Mouse (Mus musculus) heart, adult 2 months (tissue): ENCODE data around the gene Prrt2. TPM values are rescaled to one million over a fixed set of nuclear protein-coding genes. Genes with fewer than 3 reads are reported as not detected.
A peak's percentile ranks its signal among the peaks of the same experiment; 100 is the strongest.

Source experiments
- DNase-seq, 2 experiments: peaks; one replicate each; pipeline ENCODE4 v3.0.0; 2021
- H3K27ac ChIP-seq: fragments of 200-600 bp; 2 replicates; pipeline ENCODE4 v1.8.1; 2022
- H3K27me3 ChIP-seq: fragments of 200-500 bp; 2 replicates; pipeline ENCODE4 v1.6.1; 2012; ENCODE audit warnings: mild to moderate bottlenecking, low read length, inconsistent platforms, mixed read lengths; ENCODE audit not compliant: control insufficient read depth, insufficient read depth
- H3K36me3 ChIP-seq: fragments of 200-500 bp; 2 replicates; pipeline ENCODE4 v1.6.1; 2012; ENCODE audit warnings: low read length, inconsistent platforms; ENCODE audit not compliant: control insufficient read depth, insufficient read depth
- H3K4me1 ChIP-seq: fragments of 200-500 bp; 2 replicates; pipeline ENCODE4 v1.6.1; 2011; ENCODE audit warnings: low read length; ENCODE audit not compliant: control insufficient read depth, insufficient read depth
- H3K4me3 ChIP-seq: fragments of 200-600 bp; 2 replicates; pipeline ENCODE4 v1.8.1; 2022
- H3K79me2 ChIP-seq: fragments of 200-500 bp; replicated peaks from 2 replicates; pipeline ENCODE4 v1.6.1; 2012; ENCODE audit warnings: mild to moderate bottlenecking, inconsistent platforms, low read length, moderate library complexity, mixed read lengths; ENCODE audit not compliant: control insufficient read depth, insufficient read depth
- H3K9ac ChIP-seq: fragments of 200-500 bp; 2 replicates; pipeline ENCODE4 v1.6.1; 2012; ENCODE audit warnings: low read depth, mild to moderate bottlenecking, control low read depth, inconsistent platforms, low read length, mixed read lengths
- CTCF ChIP-seq: fragments of 200-600 bp; IDR thresholded peaks from 2 replicates; pipeline ENCODE4 v1.8.1; 2022; ENCODE audit warnings: antibody characterized with exemption, mild to moderate bottlenecking, moderate library complexity
- EP300 ChIP-seq: fragments of 200-500 bp; IDR thresholded peaks from 2 replicates; pipeline ENCODE4 v1.6.1; 2011; ENCODE audit warnings: low read depth, low read length, control low read depth; ENCODE audit not compliant: insufficient read depth
- POLR2A ChIP-seq: fragments of 200-500 bp; IDR thresholded peaks from 2 replicates; pipeline ENCODE4 v1.6.1; 2011; ENCODE audit warnings: mild to moderate bottlenecking, low read depth, low read length, control low read depth; ENCODE audit not compliant: insufficient read depth
- WGBS: fragments of 180-500 bp; shearing (Covaris S2); methylation state at CpG from one replicate; pipeline ENCODE4 v1.1.7; 2018; 5-methylcytosine and 5-hydroxymethylcytosine counted together
- intact Hi-C: fragments of 180-260 bp; cut with DNase I; formaldehyde crosslinking; loops from one replicate; pipeline ENCODE4 v1.15.1; 2025
- microRNA-seq, 2 experiments: library from miRNA; unstranded; fragments of <30 nt; microRNA quantifications; one replicate each; pipeline ENCODE4 v1.2.0; 2021
- polyA plus RNA-seq: library from polyadenylated mRNA; depleted of rRNA; stranded (reverse); fragments of >200 nt; gene quantifications from 2 replicates; pipeline ENCODE4 v1.2.3, GENCODE M21; 2012; rRNA removed
- total RNA-seq, 2 experiments: library from RNA; stranded (reverse); gene quantifications; 2 replicates each; pipeline ENCODE4 v1.2.3; 2021

The Prrt2 gene
- total and polyA plus RNA-seq, 3 experiments: 0.63 to 5.7 (median 0.77) TPM

GRCm38 (mm10) chr7:126975950-126976866 lies 44.8 kb downstream of the Prrt2 start, which contains the start of gene Cdiptos:
Cdiptos (minus strand) TSS chr7:126976098.
- Histone ChIP-seq H3K4me1 (peaks cover 10% of the 10 kb centered on the region), H3K4me3 (peak within 1 kb of the TSS; percentile 100), H3K36me3 (peaks cover 3% of the 10 kb centered on the region; the same call in 1 of the 2 replicates), H3K79me2 (peaks cover 3% of the 10 kb centered on the region; the same call in 1 of the 2 replicates), H3K27ac (peak within 1 kb of the TSS; percentile 100), H3K9ac (peak within 1 kb of the TSS; percentile 91), H3K27me3 (no peaks in the 10 kb centered on the region)
- peak; percentile 40; the same call in 1 of the 2 replicates for TF ChIP-seq POLR2A
- TF ChIP-seq EP300: peak; percentile 84; the same call in 1 of the 2 replicates
- TF ChIP-seq CTCF: peak; percentile 99; the same call in 1 of the 2 replicates
- intact Hi-C loops: loop anchor here (1.0 to 2.0 kb wide), 3 partner anchors 41 to 113 kb away; partner anchors contain the start of genes Ino80e, Kctd13 and Pagr1a
- WGBS: under 1% methylated on average over 55 of the region's 55 CpGs
- DNase-seq: peak; percentile 95 to 96

GRCm38 (mm10) chr7:126975893-126975949 lies 45.3 kb downstream of the Prrt2 start, which contains the start of gene Cdipt:
Cdipt (plus strand) TSS chr7:126975914.
- H3K4me3 ChIP-seq: peak within 1 kb of the TSS; percentile 100
- H3K27me3 ChIP-seq: no peaks in the 10 kb centered on the region
- peaks cover 3% of the 10 kb centered on the region; the same call in 1 of the 2 replicates for H3K79me2 ChIP-seq
- H3K36me3 ChIP-seq: peaks cover 3% of the 10 kb centered on the region; the same call in 1 of the 2 replicates
- WGBS: 0% methylated on average over 1 of the region's 1 CpGs
- peak within 1 kb of the TSS; percentile 100 for H3K27ac ChIP-seq
- peak within 1 kb of the TSS; percentile 91 for H3K9ac ChIP-seq
- intact Hi-C loops: no loop called here
- TF ChIP-seq EP300: no peak
- TF ChIP-seq CTCF: no peak
- no peak for TF ChIP-seq POLR2A
- DNase-seq: no peak
- peaks cover 10% of the 10 kb centered on the region for H3K4me1 ChIP-seq

- Histone ChIP-seq H3K4me3 (peak overlapping the region; percentile 100), H3K4me1 (peaks cover 10% of the 10 kb centered on the region), H3K36me3 (peaks cover 3% of the 10 kb centered on the region; the same call in 1 of the 2 replicates), H3K27me3 (no peaks in the 10 kb centered on the region), H3K9ac (peak overlapping the region; percentile 13), H3K27ac (peak overlapping the region; percentile 100), H3K79me2 (peaks cover 3% of the 10 kb centered on the region; the same call in 1 of the 2 replicates)
- TF ChIP-seq EP300: no peak
- no peak for TF ChIP-seq CTCF
- 0 out of 2 replicates have a peak, but pooled peaks have one; percentile 33 for TF ChIP-seq POLR2A
- intact Hi-C loops: no loop called here
- 3% methylated on average over 8 of the region's 8 CpGs for WGBS
- DNase-seq: no peak
Measured at GRCm38 (mm10) chr7:126975493-126975892, 45.5 kb downstream of the Prrt2 start.

Small RNA genes lying within 50 kb of the gene (microRNA-seq; reads per million reads assigned to microRNA genes)
- 0 reads per million in 2 experiments for gene Gm44343

Other genes with a start within 250 kb of the Prrt2 start
Only the 30 nearest of the 32 such genes appear.
- 10 to 100 TPM; 31.8 to 31.9 TPM for gene Ppp4c, start 228.7 kb downstream of the Prrt2 start, total RNA-seq
- 65.6 and 99.5 TPM in 2 replicates for gene Ppp4c, start 228.7 kb downstream of the Prrt2 start, polyA plus RNA-seq
- 1 to 10 TPM; 7.4 to 8.8 TPM for gene Fam57b, start 223.5 kb downstream of the Prrt2 start, total RNA-seq
- 9.0 and 12.8 TPM in 2 replicates for gene Fam57b, start 223.5 kb downstream of the Prrt2 start, polyA plus RNA-seq
- gene 4930451I11Rik, start 189.6 kb downstream of the Prrt2 start, total RNA-seq: not detected
- gene 4930451I11Rik, start 189.6 kb downstream of the Prrt2 start, polyA plus RNA-seq: not detected in 2 replicates
- not detected for gene Doc2a, start 173.8 kb downstream of the Prrt2 start, total RNA-seq
- not detected in 2 replicates for gene Doc2a, start 173.8 kb downstream of the Prrt2 start, polyA plus RNA-seq
- 1 to 10 TPM; 5.7 to 6.3 TPM for gene Hirip3, start 159.2 kb downstream of the Prrt2 start, total RNA-seq
- gene Hirip3, start 159.2 kb downstream of the Prrt2 start, polyA plus RNA-seq: 3.6 and 4.4 TPM in 2 replicates
- 10 to 100 TPM; 16.8 to 18.3 TPM for gene Ino80e, start 158.8 kb downstream of the Prrt2 start, total RNA-seq
- gene Ino80e, start 158.8 kb downstream of the Prrt2 start, polyA plus RNA-seq: 25.9 and 29.6 TPM in 2 replicates
- gene Taok2, start 136.5 kb downstream of the Prrt2 start, total RNA-seq: 10 to 100 TPM; 37.4 to 39.8 TPM
- gene Taok2, start 136.5 kb downstream of the Prrt2 start, polyA plus RNA-seq: 43.1 and 44.7 TPM in 2 replicates
- 10 to 100 TPM in 1 of 2 experiments, 1 to 10 TPM in 1; 8.6 to 12.0 TPM for gene Tmem219, start 98.3 kb downstream of the Prrt2 start, total RNA-seq
- gene Tmem219, start 98.3 kb downstream of the Prrt2 start, polyA plus RNA-seq: 27.1 and 33.6 TPM in 2 replicates
- gene Kctd13, start 92.3 kb downstream of the Prrt2 start, total RNA-seq: 1 to 10 TPM; 6.7 TPM
- gene Kctd13, start 92.3 kb downstream of the Prrt2 start, polyA plus RNA-seq: 12.7 and 13.7 TPM in 2 replicates
- gene Asphd1, start 71.6 kb downstream of the Prrt2 start, total RNA-seq: not detected
- 0.08 and 0.29 TPM in 2 replicates for gene Asphd1, start 71.6 kb downstream of the Prrt2 start, polyA plus RNA-seq
- gene Sez6l2, start 70.6 kb downstream of the Prrt2 start, total RNA-seq: 1 to 10 TPM; 5.6 to 6.1 TPM
- 5.0 and 5.4 TPM in 2 replicates for gene Sez6l2, start 70.6 kb downstream of the Prrt2 start, polyA plus RNA-seq
- gene Cdipt, start 45.3 kb downstream of the Prrt2 start, total RNA-seq: 10 to 100 TPM; 44.4 to 45.9 TPM
- gene Cdipt, start 45.3 kb downstream of the Prrt2 start, polyA plus RNA-seq: 133 and 170 TPM in 2 replicates
- gene Cdiptos, start 45.1 kb downstream of the Prrt2 start, total RNA-seq: under 1 TPM in 1 of 2 experiments, not detected in 1; 0.39 TPM
- 2.0 and 2.5 TPM in 2 replicates for gene Cdiptos, start 45.1 kb downstream of the Prrt2 start, polyA plus RNA-seq
- 10 to 100 TPM; 50.4 to 59.1 TPM for gene Mvp, start 6.6 kb downstream of the Prrt2 start, total RNA-seq
- gene Mvp, start 6.6 kb downstream of the Prrt2 start, polyA plus RNA-seq: 48.8 and 50.7 TPM in 2 replicates
- gene Pagr1b, start 4.7 kb downstream of the Prrt2 start, total RNA-seq: not detected
- not detected in 2 replicates for gene Pagr1b, start 4.7 kb downstream of the Prrt2 start, polyA plus RNA-seq
- 10 to 100 TPM; 12.8 to 21.4 TPM for gene Pagr1a, start 3.9 kb downstream of the Prrt2 start, total RNA-seq
- gene Pagr1a, start 3.9 kb downstream of the Prrt2 start, polyA plus RNA-seq: 3.6 and 4.3 TPM in 2 replicates
- 10 to 100 TPM; 15.9 to 25.8 TPM for gene Gm42742, start 114 bp downstream of the Prrt2 start, total RNA-seq
- gene Gm42742, start 114 bp downstream of the Prrt2 start, polyA plus RNA-seq: 21.7 and 24.3 TPM in 2 replicates
- gene Maz, start 5.8 kb upstream of the Prrt2 start, total RNA-seq: 10 to 100 TPM; 56.5 to 59.8 TPM
- 53.7 and 57.1 TPM in 2 replicates for gene Maz, start 5.8 kb upstream of the Prrt2 start, polyA plus RNA-seq
- gene Kif22, start 21.3 kb upstream of the Prrt2 start, total RNA-seq: under 1 TPM; 0.65 to 0.84 TPM
- 0.39 and 0.59 TPM in 2 replicates for gene Kif22, start 21.3 kb upstream of the Prrt2 start, polyA plus RNA-seq
- gene Zg16, start 66.1 kb upstream of the Prrt2 start, total RNA-seq: not detected
- gene Zg16, start 66.1 kb upstream of the Prrt2 start, polyA plus RNA-seq: not detected in 2 replicates
- gene AI467606, start 70.1 kb upstream of the Prrt2 start, total RNA-seq: 1 to 10 TPM; 1.5 to 2.1 TPM
- gene AI467606, start 70.1 kb upstream of the Prrt2 start, polyA plus RNA-seq: 2.7 and 4.7 TPM in 2 replicates
- not detected for gene Qprt, start 101.0 kb upstream of the Prrt2 start, total RNA-seq
- 0.25 and 0.32 TPM in 2 replicates for gene Qprt, start 101.0 kb upstream of the Prrt2 start, polyA plus RNA-seq
- under 1 TPM; 0.78 to 0.80 TPM for gene Spn, start 116.6 kb upstream of the Prrt2 start, total RNA-seq
- 1.1 and 2.9 TPM in 2 replicates for gene Spn, start 116.6 kb upstream of the Prrt2 start, polyA plus RNA-seq
- gene Cd2bp2, start 174.8 kb upstream of the Prrt2 start, total RNA-seq: 10 to 100 TPM; 33.4 to 35.2 TPM
- gene Cd2bp2, start 174.8 kb upstream of the Prrt2 start, polyA plus RNA-seq: 18.2 and 26.9 TPM in 2 replicates
- 10 to 100 TPM; 20.5 to 22.0 TPM for gene Tbc1d10b, start 187.3 kb upstream of the Prrt2 start, total RNA-seq
- gene Tbc1d10b, start 187.3 kb upstream of the Prrt2 start, polyA plus RNA-seq: 13.6 and 17.4 TPM in 2 replicates
- gene Mylpf, start 187.7 kb upstream of the Prrt2 start, total RNA-seq: 1 to 10 TPM; 3.5 TPM
- gene Mylpf, start 187.7 kb upstream of the Prrt2 start, polyA plus RNA-seq: 0.74 and 1.1 TPM in 2 replicates
- 1 to 10 TPM; 6.0 to 6.3 TPM for gene Zfp553, start 211.8 kb upstream of the Prrt2 start, total RNA-seq
- 5.0 and 6.5 TPM in 2 replicates for gene Zfp553, start 211.8 kb upstream of the Prrt2 start, polyA plus RNA-seq
- gene Sept1, start 211.9 kb upstream of the Prrt2 start, total RNA-seq: 1 to 10 TPM; 2.5 to 4.7 TPM
- 6.2 and 13.0 TPM in 2 replicates for gene Sept1, start 211.9 kb upstream of the Prrt2 start, polyA plus RNA-seq
- gene Zfp771, start 223.1 kb upstream of the Prrt2 start, total RNA-seq: 10 to 100 TPM; 14.7 to 21.0 TPM
- gene Zfp771, start 223.1 kb upstream of the Prrt2 start, polyA plus RNA-seq: 16.9 and 30.0 TPM in 2 replicates
- 10 to 100 TPM; 38.7 to 44.6 TPM for gene Dctpp1, start 239.5 kb upstream of the Prrt2 start, total RNA-seq
- gene Dctpp1, start 239.5 kb upstream of the Prrt2 start, polyA plus RNA-seq: 42.0 and 46.6 TPM in 2 replicates